Mouse (Mus musculus): ENCODE data around the gene Hfe. TPM values are rescaled to one million over a fixed set of nuclear protein-coding genes. Genes with fewer than 3 reads are reported as not detected.
A peak's percentile ranks its signal among the peaks of the same experiment; 100 is the strongest.
"Not testable (repeated sequence)": the region's sequence is repeated elsewhere in the genome, so short reads cannot be mapped to it uniquely, and the experiment has no call there.

Hfe gene
- total RNA-seq, 2 experiments from 2014 or later: 2.0 to 2.5 TPM

DNA sequence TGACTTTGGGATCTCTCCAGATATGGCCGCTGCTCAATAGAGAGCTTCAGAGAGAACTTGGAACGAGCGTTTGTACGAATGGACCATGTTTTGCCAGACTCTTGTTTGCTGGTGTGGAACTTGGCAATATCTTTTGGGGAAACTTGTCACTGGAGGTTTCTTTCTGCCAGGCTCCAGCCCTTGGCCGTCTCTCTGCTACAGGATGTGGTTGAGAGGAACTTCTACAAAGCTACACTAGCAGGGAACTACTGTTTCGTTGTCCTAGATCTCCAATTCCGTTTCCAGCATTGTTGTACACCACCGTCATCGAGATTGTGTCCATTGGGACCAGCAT lies 18.5 kb upstream of the Hfe start:
- no peak for DNase-seq (ENCODE audit: extremely low spot score in 1 of 2, low spot score in 2 of 2)
- intact Hi-C loops (cut with DNase I): no loop called here

DNA sequence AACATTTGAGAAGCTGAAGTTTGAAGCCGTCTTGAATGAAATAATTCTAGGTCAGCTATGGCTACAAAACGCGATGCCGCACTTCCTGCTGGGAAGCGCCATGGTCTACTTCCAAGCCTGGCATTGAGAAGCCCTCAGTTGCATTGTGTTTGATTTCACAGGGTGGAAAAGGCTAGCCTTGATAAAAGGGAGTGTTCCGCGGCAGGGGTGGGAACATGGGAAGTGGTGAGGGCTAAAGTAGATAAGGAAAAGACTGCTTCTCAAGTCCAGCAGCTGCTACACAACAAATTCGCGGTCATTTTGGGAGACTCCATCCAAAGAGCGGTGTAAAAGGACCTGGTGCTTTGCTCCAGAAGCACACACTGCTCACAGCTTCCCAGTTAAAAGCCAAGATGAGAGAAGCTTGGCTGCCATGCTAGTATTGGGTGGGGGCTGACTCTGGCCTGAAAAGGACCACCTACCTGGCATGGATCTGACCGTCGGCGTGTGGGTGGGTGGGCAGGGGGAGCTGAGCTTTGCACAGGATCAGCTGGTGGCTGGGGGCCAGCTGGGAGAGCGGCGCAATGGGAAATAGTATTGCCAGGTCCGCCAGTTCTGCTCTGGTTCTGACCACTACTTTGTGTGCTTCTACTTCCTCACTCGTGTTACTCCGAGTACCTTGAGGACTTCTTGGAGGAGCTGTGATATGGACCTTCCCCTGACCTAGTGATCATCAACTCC lies 18.0 kb upstream of the Hfe start:
- DNase-seq (ENCODE audit: extremely low spot score in 1 of 2, low spot score in 2 of 2): no peak

DNA sequence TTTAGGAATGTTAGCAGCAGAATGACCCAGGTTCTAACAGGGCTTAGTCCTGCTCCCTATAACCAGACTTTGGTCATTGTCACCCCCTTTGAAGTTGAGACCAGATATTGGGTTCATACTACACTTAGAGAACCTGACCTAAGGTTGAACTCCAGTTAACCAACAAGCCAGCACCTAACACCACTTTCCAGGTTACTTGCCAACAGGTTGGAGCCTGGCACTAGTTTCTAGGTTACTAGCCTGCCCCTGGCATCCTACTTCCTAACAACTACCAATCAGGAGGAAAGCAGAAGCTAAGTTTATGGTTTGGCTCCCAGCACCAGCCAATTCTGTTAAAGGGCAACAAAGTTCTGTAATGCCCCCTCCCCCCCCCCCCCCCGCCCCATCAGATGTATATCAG lies 14.6 kb upstream of the Hfe start:
- no peak for DNase-seq (ENCODE audit: extremely low spot score in 1 of 2, low spot score in 2 of 2)
- intact Hi-C loops (cut with DNase I): no loop called here

More for the DNA sequence above, 18.0 kb upstream of the Hfe start:
- intact Hi-C loops (cut with DNase I): no loop called here

DNA sequence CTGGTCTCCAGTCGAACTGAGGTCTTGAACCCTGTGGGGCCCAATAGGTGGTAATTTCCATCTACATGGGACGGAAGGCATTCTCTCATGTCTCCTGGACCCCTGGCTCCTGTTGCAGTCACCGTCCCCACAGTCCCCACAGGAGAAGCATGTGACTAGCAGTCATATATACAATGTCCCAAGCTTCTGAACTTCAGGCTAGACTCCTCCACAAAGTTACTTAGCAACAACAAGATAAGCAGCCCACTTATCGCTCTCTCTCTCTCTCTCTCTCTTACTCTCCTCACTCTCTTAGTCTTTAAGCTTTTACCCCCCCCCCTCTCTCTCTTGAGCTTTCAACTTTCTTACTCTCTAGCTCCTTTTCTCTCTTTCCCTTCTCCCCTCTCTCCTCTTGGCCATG lies 13.6 kb upstream of the Hfe start:
- DNase-seq (ENCODE audit: extremely low spot score in 1 of 2, low spot score in 2 of 2): no peak
- intact Hi-C loops (cut with DNase I): no loop called here

DNA sequence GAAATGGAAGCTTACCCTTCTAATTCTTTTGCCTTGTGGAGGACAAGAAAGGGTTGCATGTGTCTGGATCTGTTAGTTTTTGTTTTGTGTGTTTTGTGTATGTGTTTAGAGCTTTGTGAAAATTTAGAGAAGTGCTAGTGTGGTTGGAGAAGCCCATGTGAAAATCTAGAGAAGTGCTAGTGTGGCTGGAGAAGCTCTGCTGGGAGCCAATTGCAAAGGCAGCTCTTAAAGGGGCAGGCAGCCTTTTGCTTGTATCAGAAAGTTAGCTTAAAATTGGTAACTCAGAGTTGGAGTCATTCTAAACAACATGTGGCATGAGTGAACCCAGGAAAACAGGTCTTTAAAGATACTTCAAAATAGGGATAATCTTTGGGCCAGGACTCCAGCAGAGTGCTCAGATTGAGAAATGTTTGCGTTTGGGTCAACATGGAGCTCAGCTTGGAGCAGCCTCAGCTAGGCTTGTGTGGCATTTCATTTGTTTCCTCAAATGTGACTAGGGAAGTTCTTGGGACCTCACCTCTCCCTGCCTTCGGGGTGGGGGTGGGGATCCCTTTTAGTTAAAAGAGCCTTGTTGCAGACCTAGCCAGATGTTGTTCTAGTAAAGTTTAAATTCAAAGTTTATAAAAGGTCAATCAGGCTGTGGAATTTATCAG lies 7.1 kb upstream of the Hfe start:
- intact Hi-C loops (cut with DNase I); DNase-seq (ENCODE audit: extremely low spot score in 1 of 2, low spot score in 2 of 2): not testable (repeated sequence)

DNA sequence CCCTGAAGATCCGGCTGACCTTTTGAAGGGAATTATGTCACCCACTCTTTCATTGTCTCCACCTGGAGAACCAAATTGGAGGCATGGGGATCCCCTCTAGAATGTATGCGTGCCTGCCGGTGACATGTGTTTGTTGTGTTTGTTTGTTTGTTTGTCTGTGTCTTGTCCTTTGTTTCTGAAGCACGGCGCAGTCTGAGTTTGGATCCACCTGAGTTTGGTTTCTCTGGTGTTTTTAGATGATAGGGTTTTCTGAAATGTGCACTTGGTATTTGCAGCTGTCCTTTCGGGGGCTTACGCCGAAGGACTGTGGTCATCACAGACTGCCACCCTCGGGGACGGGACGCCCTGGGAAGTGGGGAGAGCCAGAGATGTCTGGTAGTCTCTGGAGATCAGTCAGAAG lies 6.5 kb upstream of the Hfe start:
- no peak for DNase-seq (ENCODE audit: extremely low spot score in 1 of 2, low spot score in 2 of 2)
- intact Hi-C loops (cut with DNase I): no loop called here

DNA sequence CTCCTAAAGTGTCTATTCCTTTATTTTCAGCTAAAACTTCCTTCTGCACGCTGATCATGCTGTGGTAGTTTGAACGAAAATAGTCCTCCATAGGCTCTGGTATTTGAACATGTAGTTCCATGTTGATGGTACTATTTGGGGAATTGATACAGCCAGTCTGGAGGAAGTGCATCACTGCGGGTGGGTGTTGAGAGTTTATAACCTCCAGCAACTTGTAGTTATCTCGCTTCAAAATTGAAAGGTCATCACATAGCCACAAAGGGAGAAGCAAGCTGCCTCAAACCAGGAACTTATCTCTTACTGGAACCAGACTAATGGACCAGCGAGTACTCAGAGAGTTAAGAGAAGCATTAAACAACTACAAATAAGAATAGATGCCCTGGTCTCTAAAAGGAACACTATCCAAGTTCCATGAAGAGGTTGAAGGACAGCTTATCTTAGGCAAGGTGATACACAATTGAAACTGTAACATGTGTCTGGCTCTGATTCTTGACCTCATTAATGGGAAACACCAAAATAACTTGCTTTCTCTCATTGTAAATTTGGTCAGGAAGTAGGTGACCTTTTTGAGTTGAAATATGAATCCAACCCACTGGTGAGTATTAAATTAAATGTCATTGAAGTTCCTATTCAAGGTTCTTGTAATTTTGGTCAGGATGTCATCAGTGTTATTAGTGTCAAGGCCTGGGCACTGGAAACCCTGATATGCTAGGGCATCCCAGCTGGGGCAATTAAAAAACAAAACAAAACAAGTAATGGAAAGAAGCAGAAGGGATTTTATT lies 5.8 kb upstream of the Hfe start:
- no peak for DNase-seq (ENCODE audit: extremely low spot score in 1 of 2, low spot score in 2 of 2)
- intact Hi-C loops (cut with DNase I): no loop called here

DNA sequence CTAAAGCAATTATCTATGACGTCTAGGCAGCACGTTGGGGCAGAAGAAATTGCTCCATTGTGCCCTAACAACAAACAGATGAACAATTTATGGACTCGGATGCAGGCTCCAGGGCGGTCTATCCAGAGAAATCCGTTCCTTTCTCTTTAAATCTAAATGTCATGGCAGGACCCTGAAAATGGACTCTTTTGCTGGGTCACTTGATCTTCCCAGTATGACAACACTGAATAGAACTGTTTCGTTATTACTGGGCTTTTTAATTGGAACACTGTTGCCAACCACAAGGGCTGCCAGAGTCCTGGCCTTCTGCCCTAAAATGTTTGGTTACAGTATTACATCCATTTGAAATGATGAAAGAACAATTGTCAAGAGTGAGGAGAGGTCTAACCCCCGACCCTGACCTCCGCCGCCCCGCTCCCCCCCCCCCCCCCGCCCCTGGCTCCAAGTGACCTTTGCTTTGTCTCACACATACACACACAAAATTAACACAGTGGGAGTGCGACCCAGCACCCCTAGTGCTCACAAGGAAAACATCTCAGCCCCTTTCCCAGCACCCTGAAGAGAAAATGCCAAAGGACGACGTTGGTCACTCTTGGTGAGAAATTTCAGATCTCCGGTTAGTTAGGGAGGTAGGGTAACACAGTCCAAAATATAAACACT lies 810 bp downstream of the Hfe start:
- no peak for DNase-seq (ENCODE audit: extremely low spot score in 1 of 2, low spot score in 2 of 2)
- intact Hi-C loops (cut with DNase I): no loop called here

DNA sequence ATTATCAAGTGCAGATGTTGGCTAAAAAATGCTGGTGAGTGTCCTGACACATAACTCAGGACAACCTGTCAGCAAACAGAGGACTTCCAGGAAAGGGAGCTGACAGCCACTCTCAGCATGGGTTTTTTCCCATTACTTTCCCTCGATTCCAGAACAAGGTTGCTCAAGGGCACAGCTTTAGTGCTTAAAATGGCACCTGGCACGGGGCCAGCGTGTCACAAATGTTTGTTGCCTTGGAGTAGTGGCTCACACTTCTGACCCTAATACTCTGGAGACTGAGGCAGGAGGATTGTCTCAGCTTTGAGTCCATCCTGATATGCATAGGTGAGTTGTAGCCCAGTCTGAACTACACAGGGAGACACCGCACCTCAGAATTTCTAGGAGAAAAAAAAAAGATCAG lies 2.0 kb downstream of the Hfe start:
- intact Hi-C loops (cut with DNase I): no loop called here

DNA sequence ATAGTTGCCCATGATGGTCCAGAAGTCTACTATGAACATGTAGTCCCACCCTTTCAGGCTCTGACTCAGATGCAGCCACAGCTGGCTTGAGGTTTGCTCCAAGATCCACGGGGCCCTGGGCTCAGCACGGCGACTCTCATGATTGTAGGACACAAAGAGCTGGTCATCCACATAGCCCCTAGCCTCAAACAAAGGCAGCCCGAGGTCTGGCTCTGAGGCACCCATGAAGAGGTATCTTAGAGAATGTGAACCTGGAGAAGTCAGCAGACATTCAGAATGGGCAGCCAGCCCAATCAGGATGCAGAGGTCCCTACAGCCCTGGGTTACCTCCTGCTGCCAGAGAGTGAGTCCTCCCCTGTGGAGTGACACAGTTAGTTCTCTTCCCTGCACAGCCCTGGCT lies 2.6 kb downstream of the Hfe start:
- intact Hi-C loops (cut with DNase I): no loop called here
- DNase-seq (ENCODE audit: extremely low spot score in 1 of 2, low spot score in 2 of 2): no peak

More for the DNA sequence above, 2.0 kb downstream of the Hfe start:
- no peak for DNase-seq (ENCODE audit: extremely low spot score in 1 of 2, low spot score in 2 of 2)

DNA sequence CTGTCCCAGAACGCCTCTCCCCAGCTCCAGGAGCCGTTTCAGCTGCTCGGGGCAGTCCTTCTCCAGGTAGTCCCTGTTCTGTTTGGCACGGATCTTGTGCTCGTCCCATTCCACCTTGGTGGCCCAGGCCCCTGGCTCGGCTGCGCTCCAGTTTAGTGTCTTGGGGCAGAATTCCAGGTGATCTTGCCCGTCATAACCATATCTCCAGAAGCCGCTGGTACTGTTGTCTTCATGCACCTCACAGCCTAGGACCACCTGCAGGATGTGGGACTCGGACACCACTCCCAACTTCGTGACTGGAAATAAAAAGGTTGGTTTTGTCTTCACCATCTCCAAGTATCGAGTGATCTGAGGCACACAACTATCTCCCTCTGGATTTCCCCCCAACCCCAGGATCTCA lies 3.9 kb downstream of the Hfe start:
- no peak for DNase-seq (ENCODE audit: extremely low spot score in 1 of 2, low spot score in 2 of 2)
- intact Hi-C loops (cut with DNase I): no loop called here

DNA sequence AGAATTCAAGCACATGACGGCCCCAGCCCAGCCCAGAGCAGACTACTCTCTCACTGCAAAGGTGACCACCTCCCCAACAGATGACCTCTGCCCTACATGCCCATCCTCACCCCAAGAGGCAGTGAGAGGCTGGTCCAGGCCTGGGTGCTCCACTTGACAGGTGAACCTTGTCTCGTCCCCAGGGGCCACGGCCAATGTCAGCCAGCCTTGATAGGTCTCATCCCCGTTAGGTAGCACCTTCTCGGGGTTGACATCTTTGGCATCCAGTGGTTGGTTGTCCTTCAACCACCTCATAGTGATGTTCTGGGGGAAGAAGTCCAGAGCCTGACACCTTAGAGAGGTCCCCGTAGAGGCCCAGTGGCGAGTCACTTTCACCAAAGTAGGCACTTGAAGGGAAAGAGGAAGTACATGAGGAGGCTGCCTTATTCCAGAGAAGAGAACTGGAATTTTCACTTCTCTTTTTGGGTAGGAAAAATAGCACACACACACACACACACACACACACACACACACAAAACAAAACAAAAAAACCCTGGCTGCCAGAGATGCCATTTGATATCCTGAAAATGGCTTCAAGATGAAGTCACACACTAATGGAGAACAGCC lies 4.8 kb downstream of the Hfe start:
- no peak for DNase-seq (ENCODE audit: extremely low spot score in 1 of 2, low spot score in 2 of 2)
- intact Hi-C loops (cut with DNase I): no loop called here

DNA sequence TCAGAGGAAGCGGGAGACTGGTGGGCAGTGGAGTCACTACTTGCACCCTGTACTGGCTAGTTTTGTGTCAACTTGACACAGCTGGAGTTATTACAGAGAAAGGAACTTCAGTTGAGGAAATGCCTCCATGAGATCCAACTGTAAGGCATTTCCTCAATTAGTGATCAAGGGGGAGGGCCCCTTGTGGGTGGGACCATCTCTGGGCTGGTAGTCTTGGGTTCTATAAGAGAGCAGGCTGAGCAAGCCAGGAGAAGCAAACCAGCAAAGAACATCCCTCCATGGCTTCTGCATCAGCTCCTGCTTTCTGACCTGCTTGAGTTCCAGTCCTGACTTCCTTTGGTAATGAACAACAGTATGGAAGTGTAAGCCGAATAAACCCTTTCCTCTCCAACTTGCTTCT lies 7.9 kb downstream of the Hfe start:
- intact Hi-C loops (cut with DNase I); DNase-seq (ENCODE audit: extremely low spot score in 1 of 2, low spot score in 2 of 2): not testable (repeated sequence)

DNA sequence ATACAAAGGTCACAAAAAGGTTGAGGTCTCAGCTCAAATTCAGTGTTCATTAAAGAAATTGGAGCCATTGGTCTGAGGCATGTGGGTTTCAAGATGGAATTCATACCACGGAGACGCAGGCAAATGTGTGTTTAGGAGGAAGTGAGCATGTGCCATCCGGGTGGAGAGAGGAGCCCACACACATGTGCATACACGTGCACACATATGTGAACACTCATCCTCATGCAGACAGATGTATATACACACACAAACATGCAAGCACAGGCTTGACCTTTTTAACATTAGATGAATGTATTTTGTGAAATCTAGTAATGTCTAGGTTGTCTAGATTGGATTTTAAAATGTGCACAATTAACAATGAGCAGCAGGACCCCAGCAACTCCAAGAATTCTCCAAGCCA lies 8.4 kb downstream of the Hfe start:
- DNase-seq (ENCODE audit: extremely low spot score in 1 of 2, low spot score in 2 of 2): no peak
- intact Hi-C loops (cut with DNase I): no loop called here

DNA sequence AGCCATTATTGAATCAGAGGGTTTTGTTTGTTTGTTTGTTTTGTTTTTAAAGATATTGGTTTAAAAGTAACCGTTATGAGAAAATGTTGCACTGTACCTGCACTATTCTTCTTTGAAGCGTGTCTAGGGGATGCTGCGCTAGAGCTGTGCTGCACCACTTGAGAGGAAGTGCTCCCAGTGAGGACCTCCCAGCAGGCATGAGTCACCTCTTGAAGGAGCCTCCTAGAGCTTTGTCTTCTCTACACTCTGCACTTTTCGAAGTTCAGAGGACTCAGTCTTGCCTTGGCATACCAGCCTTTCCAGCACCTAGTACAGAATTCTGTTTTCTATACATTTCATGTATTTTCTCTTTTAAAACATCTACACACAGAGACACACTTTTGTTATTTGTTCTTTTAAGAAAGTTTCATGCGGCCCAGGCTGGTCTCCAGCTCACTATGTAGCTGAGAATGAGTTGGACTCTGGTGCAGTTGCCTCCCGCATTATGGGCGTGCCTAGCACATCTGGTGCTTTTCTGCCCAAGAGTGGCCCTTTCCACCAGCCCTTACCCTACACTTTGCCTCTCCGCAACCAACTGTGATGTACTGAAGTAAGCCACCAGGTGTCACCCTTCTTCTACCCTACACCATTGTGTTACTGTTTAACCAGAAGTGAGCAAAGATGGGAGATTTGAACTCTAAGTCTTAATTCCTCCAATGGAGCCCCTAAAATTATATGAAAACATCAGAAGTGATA lies 9.7 kb downstream of the Hfe start:
- peak; percentile 70 for DNase-seq (ENCODE audit: extremely low spot score in 1 of 2, low spot score in 2 of 2)
- intact Hi-C loops (cut with DNase I): loop anchor here (1.0 kb wide), 1 partner anchor 31 kb away; no protein-coding TSS in a partner anchor

DNA sequence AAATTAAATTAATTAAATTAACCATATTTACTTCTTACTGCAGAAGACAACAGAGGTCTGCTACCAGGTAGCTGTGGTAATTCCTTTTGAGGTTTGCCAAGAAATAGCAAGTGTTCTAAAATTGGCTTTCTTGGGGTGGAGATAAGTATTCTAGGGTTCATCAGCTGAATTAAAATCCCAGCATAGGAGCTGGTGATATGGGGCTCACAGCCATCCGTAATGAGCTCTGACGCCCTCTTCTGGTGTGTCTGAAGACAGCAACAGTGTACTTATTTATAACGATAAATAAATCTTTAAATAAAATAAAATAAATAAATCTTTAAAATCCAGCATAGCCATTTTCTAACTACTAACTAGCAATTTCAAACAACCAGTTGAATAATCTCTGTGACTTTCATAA lies 10.9 kb downstream of the Hfe start:
- intact Hi-C loops (cut with DNase I): loop anchor here (2.0 to 10.0 kb wide), 2 partner anchors 39 to 1655 kb away; partner anchors contain the start of genes Hist1h1c, Hist1h2ag, Hist1h2bj and Hist1h4i
- no peak for DNase-seq (ENCODE audit: extremely low spot score in 1 of 2, low spot score in 2 of 2)

DNA sequence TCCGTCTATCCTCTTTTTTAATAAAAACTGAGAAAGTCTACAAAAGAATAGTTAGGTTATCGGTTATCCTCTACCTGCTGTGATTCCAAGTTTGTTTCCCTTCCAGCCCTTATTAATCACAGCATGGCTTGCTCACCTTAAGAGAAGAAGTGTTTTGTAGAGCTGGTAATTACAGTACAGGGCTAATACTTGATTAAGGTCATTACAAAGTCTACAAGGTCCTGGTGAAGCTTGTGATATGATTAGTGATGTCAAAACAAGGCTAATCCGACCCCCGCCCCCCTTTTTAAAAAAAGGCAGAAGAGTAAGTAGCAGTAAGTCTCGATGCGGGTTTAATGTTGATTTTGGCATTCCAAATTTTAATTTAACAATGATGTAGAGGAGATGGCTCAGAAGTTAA lies 11.7 kb downstream of the Hfe start:
- intact Hi-C loops (cut with DNase I): loop anchor here (1.0 to 10.0 kb wide), 3 partner anchors 15 to 1654 kb away; partner anchors contain the start of genes Hist1h1c, Hist1h2ag, Hist1h2bc and Hist1h2bj
- DNase-seq (ENCODE audit: extremely low spot score in 1 of 2, low spot score in 2 of 2): no peak

DNA sequence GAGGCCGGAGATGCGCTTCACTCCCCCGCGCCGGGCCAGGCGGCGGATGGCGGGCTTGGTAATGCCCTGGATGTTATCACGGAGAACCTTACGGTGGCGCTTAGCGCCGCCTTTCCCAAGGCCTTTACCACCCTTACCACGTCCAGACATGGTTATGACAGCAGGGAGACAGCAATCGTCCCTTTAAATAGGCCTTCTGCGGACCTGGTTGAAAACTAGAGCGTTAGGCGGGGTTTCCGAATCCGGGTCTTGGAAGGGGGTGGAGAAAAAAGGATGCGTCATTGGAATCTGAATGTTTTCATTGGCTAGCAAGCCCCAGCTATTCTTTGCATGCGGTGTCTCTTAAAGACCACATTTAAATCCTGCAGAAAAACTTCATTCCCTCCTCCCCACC lies 12.4 kb downstream of the Hfe start, which contains the start of gene Hist1h4c:
Hist1h4c (minus strand) TSS at position 155 of the 394 bp plus-strand sequence.
- peak; percentile 96 to 99 for DNase-seq (ENCODE audit: extremely low spot score in 1 of 2, low spot score in 2 of 2)
- intact Hi-C loops (cut with DNase I): loop anchor here (1.0 to 10.0 kb wide), 3 partner anchors 14 to 1653 kb away; partner anchors contain the start of genes Hist1h1c, Hist1h2ag, Hist1h2bc and Hist1h2bj

All from left cerebral cortex, postnatal 10 days (tissue).